Mouse (Mus musculus) kidney, postnatal 0 days (tissue): ENCODE data around the gene Sgms1. TPM values are rescaled to one million over a fixed set of nuclear protein-coding genes. Genes with fewer than 3 reads are reported as not detected.

Experiments
- ATAC-seq: fragments of 200-750 bp; cut with Nextera tagmentation; replicated peaks from 2 replicates; pipeline ENCODE4 v1.8.0; 2017; ENCODE audit warnings: low read depth, moderate number of reproducible peaks, moderate TSS enrichment, moderate library complexity; ENCODE audit not compliant: low FRiP score
- DNase-seq: peaks from one replicate; pipeline ENCODE4 v3.0.0-alpha.2; 2016; ENCODE audit warnings: low spot score
- H3K27ac ChIP-seq: fragments of 300-500 bp; sonication (generic); 2 replicates; pipeline ENCODE4 v1.5.1; 2014; ENCODE audit warnings: mild to moderate bottlenecking
- H3K27me3 ChIP-seq: fragments of 300-500 bp; sonication (generic); 2 replicates; pipeline ENCODE4 v1.6.1; 2014; ENCODE audit warnings: low read length, mixed read lengths; ENCODE audit not compliant: insufficient read depth
- H3K36me3 ChIP-seq: fragments of 300-500 bp; sonication (generic); 2 replicates; pipeline ENCODE4 v1.6.1; 2014; ENCODE audit warnings: low read length, mixed read lengths; ENCODE audit not compliant: insufficient read depth
- H3K4me1 ChIP-seq: fragments of 300-500 bp; sonication (generic); replicated peaks from 2 replicates; pipeline ENCODE4 v1.6.1; 2014; ENCODE audit warnings: antibody characterized with exemption, low read length, mixed read lengths; ENCODE audit not compliant: insufficient read depth
- H3K4me2 ChIP-seq: fragments of 300-500 bp; sonication (generic); 2 replicates; pipeline ENCODE4 v1.6.1; 2014; ENCODE audit warnings: mild to moderate bottlenecking, low read length, moderate library complexity, mixed read lengths
- H3K4me3 ChIP-seq: fragments of 300-500 bp; sonication (generic); replicated peaks from 2 replicates; pipeline ENCODE4 v1.5.1; 2014; ENCODE audit warnings: low read depth, low read length
- H3K9ac ChIP-seq: fragments of 300-500 bp; sonication (generic); 2 replicates; pipeline ENCODE4 v1.6.1; 2014; ENCODE audit warnings: low read depth, low read length
- H3K9me3 ChIP-seq: fragments of 300-500 bp; sonication (generic); replicated peaks from 2 replicates; pipeline ENCODE4 v1.6.1; 2016; ENCODE audit warnings: low read length, inconsistent platforms, mixed read lengths
- CTCF ChIP-seq: IDR thresholded peaks from 2 replicates; pipeline ENCODE4 v1.5.1; 2016; ENCODE audit warnings: antibody characterized with exemption, low read depth, mild to moderate bottlenecking, moderate library complexity
- WGBS: fragments of 180-500 bp; shearing (Covaris S2); extraction: QIAGEN DNeasy Blood & Tissue Kit; methylation state at CpG from one replicate; pipeline ENCODE4 v1.1.7; 2014; 5-methylcytosine and 5-hydroxymethylcytosine counted together
- polyA plus RNA-seq: library from polyadenylated mRNA; unstranded; fragments of >200 nt; fragmentation: Nextera tagmentation; extraction: Ambion mirVana; gene quantifications from 2 replicates; pipeline ENCODE4 v1.2.1, GENCODE M21; 2015

Sgms1 gene
- polyA plus RNA-seq, 1 experiment from 2014 or later = 42.4 TPM

DNA sequence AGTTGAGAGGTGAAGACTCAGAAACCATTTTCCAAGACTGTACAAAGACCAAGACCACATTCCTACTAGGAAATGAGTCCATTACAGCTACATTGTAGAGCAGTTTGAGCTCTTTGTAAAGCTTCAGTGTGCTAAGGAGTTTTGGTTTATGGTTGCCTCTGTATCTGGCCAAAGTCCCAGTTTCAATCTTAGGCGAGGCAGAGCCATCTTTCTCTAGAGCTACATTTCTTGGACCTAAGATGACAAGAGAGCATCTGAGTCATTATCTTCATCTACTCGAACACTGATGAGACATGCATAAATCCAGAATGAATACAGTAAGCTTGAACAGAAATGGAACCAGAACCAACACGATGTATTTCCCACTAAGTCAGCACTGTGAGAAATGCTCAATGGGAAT, 87.9 kb downstream of the Sgms1 start:
- H3K4me3 ChIP-seq = no peak overlapping the region
- no peak overlapping the region for H3K27ac ChIP-seq
- H3K27me3 ChIP-seq = no peaks in the 10 kb centered on the region
- ATAC-seq (no peak), DNase-seq (no peak)
- WGBS = 83% methylated on average over 3 of the region's 3 CpGs
- H3K4me1 ChIP-seq = no peaks in the 10 kb centered on the region
- H3K9me3 ChIP-seq = no peaks in the 10 kb centered on the region
- no peaks in the 10 kb centered on the region for H3K36me3 ChIP-seq
- TF ChIP-seq CTCF = no peak
- no peak overlapping the region for H3K9ac ChIP-seq
- H3K4me2 ChIP-seq = no peak overlapping the region

DNA sequence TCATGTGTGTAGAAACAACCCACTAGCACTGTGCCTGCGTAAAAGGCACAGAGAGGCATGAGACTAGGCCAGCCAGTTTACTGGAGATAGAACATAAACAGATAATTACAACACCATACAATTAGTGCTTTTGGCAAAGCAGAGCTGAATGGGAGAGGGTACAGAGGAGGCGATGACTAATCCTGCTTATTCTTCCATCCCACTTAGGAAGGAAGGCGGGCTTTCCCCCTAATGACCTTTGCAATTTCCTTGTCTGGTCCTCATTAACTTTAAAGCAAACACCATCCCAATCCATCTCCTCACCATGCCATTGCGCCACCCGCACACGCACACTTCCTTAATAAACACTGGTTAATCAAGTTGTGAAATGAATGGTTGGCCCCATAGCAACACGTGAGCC, 91.3 kb downstream of the Sgms1 start:
- Histone ChIP-seq H3K9ac (no peak overlapping the region), H3K4me1 (peaks cover 12% of the 10 kb centered on the region), H3K27me3 (no peaks in the 10 kb centered on the region), H3K36me3 (no peaks in the 10 kb centered on the region), H3K4me3 (no peak overlapping the region), H3K9me3 (no peaks in the 10 kb centered on the region), H3K4me2 (no peak overlapping the region), H3K27ac (no peak overlapping the region)
- no peak for TF ChIP-seq CTCF
- DNase-seq (no peak), ATAC-seq (no peak)
- 70% methylated on average over 7 of the region's 7 CpGs for WGBS

DNA sequence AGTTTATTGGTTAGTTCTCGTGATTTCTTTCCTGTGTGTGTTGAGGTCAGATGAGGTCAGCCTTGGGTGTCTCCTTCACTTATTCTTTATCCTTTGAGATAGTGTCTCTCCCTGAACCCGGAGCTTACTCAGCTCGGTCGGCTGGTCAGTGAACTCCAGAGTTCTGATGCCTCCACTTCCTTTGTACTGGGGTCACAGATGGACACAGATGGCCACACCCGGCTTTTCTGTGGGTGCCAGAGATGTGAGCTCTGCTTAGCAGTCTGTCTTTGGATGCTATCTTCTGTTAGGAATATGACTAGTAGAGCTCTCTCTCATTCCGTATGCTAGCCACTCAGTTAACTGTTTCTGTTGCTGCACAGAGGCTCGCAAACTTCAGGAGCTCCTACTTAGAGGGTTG, 92.7 kb downstream of the Sgms1 start:
- TF ChIP-seq CTCF = no peak

DNA sequence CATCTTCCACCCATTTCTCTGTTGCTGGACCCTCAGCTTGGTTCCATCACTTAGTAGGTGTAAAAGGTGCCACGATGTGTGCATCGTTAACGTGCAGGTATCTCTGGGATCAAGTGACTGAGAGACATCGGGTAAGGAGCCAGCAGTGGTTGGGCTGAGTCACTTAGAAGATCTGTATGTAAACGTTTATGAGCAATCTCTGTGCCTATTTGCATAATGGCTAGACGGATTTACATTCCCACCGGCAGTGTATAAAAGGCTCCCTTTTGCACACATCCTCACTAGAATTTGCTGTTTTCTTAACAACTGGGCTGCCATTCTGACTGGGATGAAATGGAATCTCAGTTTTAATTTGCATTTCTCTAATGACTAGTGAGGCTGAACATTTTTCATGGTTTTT, 93.9 kb downstream of the Sgms1 start:
- Histone ChIP-seq H3K4me2 (no peak overlapping the region), H3K4me1 (peaks cover 22% of the 10 kb centered on the region), H3K9me3 (no peaks in the 10 kb centered on the region), H3K27ac (no peak overlapping the region), H3K9ac (no peak overlapping the region), H3K27me3 (no peaks in the 10 kb centered on the region), H3K36me3 (no peaks in the 10 kb centered on the region), H3K4me3 (no peak overlapping the region)
- ATAC-seq (no peak), DNase-seq (no peak)
- 75% methylated on average over 7 of the region's 7 CpGs for WGBS
- TF ChIP-seq CTCF = no peak

More for the DNA sequence above, 92.7 kb downstream of the Sgms1 start:
- Histone ChIP-seq H3K9ac (no peak overlapping the region), H3K9me3 (no peaks in the 10 kb centered on the region), H3K4me1 (peaks cover 21% of the 10 kb centered on the region), H3K4me2 (no peak overlapping the region), H3K4me3 (no peak overlapping the region), H3K36me3 (no peaks in the 10 kb centered on the region), H3K27ac (no peak overlapping the region), H3K27me3 (no peaks in the 10 kb centered on the region)
- ATAC-seq = no peak
- 82% methylated on average over 7 of the region's 7 CpGs for WGBS
- DNase-seq = no peak

DNA sequence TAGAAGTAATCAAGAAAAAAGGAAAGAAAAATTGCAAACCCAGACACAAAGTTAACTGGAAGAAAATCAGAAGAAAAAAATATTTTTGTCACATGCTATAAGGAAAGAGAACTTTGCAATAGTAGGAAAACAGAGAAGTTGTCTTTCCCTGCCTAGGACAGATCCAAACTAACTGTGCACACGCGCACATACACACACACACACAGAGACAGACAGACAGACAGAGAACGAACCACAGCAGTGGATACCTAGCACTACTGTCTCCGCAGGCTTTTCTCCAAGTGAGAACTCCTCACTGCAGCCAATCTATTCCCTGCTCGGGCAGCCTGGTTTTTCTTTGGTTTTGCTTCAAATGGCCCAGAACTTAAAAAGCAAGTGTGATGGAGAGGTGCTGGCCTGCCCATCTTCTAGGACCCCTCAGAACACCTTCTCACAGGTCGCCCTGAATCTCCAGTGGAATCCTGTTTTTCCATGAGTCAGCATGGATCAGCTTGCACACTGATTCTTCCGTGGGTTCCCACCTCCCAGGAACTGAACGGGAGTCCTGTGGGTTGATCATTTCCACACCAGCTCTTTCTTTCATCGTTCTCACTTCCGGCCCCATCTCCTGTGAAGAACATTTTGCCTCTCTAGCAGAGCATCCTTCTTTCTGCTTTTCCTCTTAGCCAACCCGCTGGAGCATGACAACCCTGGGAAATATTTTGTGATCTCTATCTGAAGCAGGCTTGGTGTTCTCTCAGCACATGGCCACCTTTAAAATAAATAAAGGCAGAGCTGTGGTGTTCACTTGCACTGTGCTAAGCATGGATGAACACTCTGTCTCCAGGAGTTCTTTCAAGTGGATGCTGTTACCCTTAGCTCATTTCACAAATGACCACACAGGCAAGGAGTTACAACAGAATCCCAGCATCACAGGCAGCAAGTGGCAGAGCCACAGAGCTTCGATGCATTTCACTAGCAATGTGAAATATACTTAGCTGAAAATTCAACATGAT, 96.4 kb downstream of the Sgms1 start:
- H3K9me3 ChIP-seq = no peaks in the 10 kb centered on the region
- ATAC-seq (peak; percentile 67; the same call in 1 of the 2 replicates), DNase-seq (peak; percentile 59)
- H3K4me2 ChIP-seq = peak overlapping the region; percentile 43
- H3K4me3 ChIP-seq = no peak overlapping the region; the same call in 1 of the 2 replicates
- no peak for TF ChIP-seq CTCF
- no peaks in the 10 kb centered on the region for H3K36me3 ChIP-seq
- peak overlapping the region; percentile 67 for H3K27ac ChIP-seq
- H3K27me3 ChIP-seq = no peaks in the 10 kb centered on the region
- no peak overlapping the region for H3K9ac ChIP-seq
- 50% methylated on average over 12 of the region's 12 CpGs for WGBS
- peaks cover 22% of the 10 kb centered on the region for H3K4me1 ChIP-seq

DNA sequence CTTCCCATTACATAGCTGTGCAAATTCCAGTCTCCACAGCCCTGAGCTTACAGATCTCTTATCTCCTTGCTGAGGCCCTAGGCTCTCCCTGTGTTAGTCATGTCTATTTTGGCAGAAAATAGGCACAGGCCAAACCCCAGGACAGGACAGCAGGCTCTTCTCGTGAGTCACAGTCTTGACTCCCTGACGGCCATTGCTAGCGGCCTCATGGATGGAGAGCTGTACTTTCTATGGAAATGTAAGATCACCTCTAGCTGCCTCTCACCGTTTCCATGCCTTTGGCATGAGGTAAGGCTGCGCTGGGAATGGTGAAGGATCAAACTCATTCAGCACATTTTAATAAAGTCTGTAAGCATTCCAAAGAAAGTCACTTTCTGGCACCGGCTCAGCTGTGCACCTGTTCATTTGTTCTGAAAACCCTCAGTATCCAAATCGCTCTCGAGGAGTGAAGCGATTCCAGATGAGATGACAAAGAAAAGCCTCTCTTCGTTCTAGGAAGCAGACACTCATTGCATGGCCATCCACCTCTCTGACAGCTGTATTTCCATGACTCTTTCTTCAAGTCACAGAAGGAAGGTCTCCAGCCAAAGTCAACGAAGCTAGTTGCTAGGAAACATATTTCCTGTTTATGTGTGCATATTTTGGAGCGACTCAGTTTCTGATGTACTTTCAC, 97.3 kb downstream of the Sgms1 start:
- no peaks in the 10 kb centered on the region for H3K9me3 ChIP-seq
- H3K4me2 ChIP-seq = peak overlapping the region; percentile 43
- ATAC-seq = no peak; the same call in 1 of the 2 replicates
- peaks cover 22% of the 10 kb centered on the region for H3K4me1 ChIP-seq
- H3K36me3 ChIP-seq = no peaks in the 10 kb centered on the region
- no peak overlapping the region for H3K9ac ChIP-seq
- TF ChIP-seq CTCF = no peak
- DNase-seq = peak; percentile 87
- WGBS = 51% methylated on average over 12 of the region's 12 CpGs
- H3K4me3 ChIP-seq = no peak overlapping the region; the same call in 1 of the 2 replicates
- no peaks in the 10 kb centered on the region for H3K27me3 ChIP-seq
- H3K27ac ChIP-seq = peak overlapping the region; percentile 64
